Mouse (Mus musculus): ENCODE data around the gene Olfr198. TPM values are rescaled to one million over a fixed set of nuclear protein-coding genes. Genes with fewer than 3 reads are reported as not detected.
"Not testable (repeated sequence)": the region's sequence is repeated elsewhere in the genome, so short reads cannot be mapped to it uniquely, and the experiment has no call there.

Olfr198 gene
- not detected in 2 replicates for polyA plus RNA-seq (2012; rRNA removed)

DNA sequence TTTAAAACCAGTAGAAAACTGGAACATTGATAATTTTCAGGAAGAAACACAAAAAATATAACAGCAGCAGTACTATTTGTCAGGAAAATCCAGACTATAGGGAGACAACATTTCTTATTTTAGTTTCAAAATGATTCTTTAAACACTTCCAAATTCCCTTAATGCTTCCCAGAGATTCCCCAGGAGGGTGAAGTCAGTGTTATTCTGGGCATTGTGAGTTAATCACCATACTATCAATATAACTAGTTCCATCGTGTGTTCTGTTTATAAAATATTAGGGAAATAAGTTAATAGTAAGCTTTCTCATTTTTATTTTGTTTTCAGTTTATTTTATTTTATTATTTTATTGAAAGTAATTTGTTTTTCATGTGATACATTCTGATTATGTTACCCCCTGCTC lies at the start of gene Olfr198:
Gene Olfr198 (minus strand): TSS at position 101 of the 400 bp plus-strand sequence.
- DNase-seq (ENCODE audit: low read depth): not testable (repeated sequence)

DNA sequence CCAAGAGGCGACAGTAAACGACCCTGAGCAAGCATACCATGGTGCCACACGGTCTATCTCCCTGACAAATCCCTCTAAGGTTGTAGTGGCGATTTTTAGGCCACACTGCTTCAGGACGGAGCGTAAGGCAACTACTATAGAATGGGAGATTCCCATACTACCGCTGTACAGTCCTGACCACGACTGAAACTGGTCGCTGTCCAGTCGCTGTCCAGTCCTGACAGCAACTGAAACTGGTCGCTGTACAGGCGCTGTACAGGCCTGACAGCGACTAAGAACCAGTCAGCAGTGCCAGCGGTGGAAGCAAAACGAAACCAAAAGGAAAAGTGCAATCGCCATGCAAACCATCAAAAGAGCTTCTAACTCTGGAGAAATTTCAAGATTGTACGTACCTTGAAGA lies 46.4 kb upstream of the Olfr198 start:
- no peak for TF ChIP-seq CTCF (IDR thresholded peaks at IDR 0.05; ENCODE audit: borderline replicate concordance, extremely low read depth, insufficient read depth, insufficient read length)
- no peak for TF ChIP-seq POLR2A (IDR thresholded peaks at IDR 0.05; ENCODE audit: borderline replicate concordance, extremely low read depth, insufficient read depth, insufficient read length, poor library complexity, severe bottlenecking)
- DNase-seq (ENCODE audit: low read depth): no peak

DNA sequence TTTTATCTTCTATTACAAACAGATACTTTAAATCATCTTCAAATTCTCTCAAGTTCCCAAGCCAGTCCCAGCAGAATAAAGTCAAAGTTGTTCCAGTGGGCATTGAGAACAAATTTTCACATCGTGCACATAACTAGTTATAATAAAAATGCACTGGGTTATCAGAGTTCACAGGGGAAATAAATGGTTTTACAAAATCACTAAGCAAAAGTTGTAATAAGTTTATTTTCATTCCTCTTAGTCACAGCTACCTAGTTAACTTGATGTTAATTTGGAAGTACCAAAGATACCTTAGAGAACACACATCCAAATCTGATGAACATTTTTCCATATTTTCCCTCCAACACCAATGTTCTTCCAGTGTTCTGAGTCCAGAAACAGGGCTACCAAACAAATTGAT lies 16.3 kb upstream of the Olfr198 start, which contains the start of gene Olfr199:
Gene Olfr199 (minus strand): TSS at position 101 of the 400 bp plus-strand sequence.
- DNase-seq (ENCODE audit: low read depth): not testable (repeated sequence)

DNA sequence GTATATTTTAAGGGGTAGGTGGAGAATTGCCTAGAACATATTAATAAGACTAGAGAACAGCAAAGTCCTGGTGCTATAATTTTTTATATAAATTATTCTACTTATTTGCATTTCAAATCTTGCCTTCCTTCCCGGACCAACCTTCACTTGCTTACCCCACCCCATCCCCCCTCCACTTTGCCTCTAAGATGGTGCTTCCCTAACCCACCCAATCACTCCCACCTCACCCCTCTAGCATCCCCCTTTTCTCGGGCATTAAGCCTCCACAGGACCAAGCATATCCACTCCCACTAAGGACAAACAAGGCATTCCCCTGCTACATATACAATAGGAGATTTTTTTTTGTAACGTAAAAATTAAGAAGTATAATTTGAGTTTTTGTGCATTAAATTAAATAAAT lies 14.5 kb upstream of the Olfr198 start:
- not testable (repeated sequence) for DNase-seq (ENCODE audit: low read depth)

DNA sequence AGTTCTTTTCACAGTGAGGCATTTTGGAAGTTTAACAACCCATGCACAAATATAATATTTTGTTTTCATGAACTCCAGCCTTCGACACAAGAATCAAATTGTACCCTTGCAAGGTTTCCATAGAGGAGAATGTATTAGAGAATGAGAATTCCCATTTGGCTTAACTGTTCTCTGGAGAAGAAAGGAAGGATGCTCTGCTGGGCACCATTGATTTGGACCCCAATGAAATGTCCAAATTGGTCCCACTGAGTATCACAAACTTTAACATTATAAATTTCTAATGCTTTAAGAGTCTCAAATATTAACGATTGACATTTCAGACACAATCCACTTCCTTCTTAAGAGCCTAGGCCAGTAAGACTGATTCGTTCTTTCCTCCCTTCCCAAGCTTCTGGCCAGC lies 33.0 kb downstream of the Olfr198 start, which contains the start of gene Olfr196:
Gene Olfr196 (minus strand): TSS at position 101 of the 400 bp plus-strand sequence.
- no peak for DNase-seq (ENCODE audit: low read depth)
- TF ChIP-seq CTCF (IDR thresholded peaks at IDR 0.05; ENCODE audit: borderline replicate concordance, extremely low read depth, insufficient read depth, insufficient read length) (no peak), POLR2A (IDR thresholded peaks at IDR 0.05; ENCODE audit: borderline replicate concordance, extremely low read depth, insufficient read depth, insufficient read length, poor library complexity, severe bottlenecking) (no peak)

DNA sequence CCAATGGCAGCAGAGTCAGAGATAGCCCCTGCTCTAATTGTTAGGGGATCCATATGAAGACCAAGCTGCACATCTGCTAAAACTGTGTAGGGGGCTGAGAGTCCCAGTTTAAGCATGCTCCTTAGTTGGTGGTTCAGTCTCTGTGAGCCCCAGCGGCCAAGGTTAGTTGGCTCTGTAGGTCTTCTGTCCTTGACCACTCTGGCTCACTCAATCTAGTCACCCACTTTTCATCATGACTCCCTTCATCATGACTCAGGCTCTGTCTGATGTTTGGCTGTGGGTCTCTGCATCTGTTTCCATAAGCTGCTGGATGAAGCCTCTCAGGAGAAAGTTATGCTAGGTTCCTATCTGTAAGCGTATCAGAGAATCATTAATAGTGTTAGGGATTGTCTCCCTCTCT lies 51.3 kb downstream of the Olfr198 start:
- TF ChIP-seq POLR2A (IDR thresholded peaks at IDR 0.05; ENCODE audit: borderline replicate concordance, extremely low read depth, insufficient read depth, insufficient read length, poor library complexity, severe bottlenecking): no peak
- no peak for TF ChIP-seq CTCF (IDR thresholded peaks at IDR 0.05; ENCODE audit: borderline replicate concordance, extremely low read depth, insufficient read depth, insufficient read length)
- no peak for DNase-seq (ENCODE audit: low read depth)

Other genes with a start within 250 kb of the Olfr198 start
- not detected in 2 replicates for gene Olfr183, start 208.2 kb downstream of the Olfr198 start, polyA plus RNA-seq (2012; rRNA removed)
- not detected in 2 replicates for gene Olfr186, start 173.2 kb downstream of the Olfr198 start, polyA plus RNA-seq (2012; rRNA removed)
- gene Olfr187, start 163.8 kb downstream of the Olfr198 start, polyA plus RNA-seq (2012; rRNA removed): not detected in 2 replicates
- not detected in 2 replicates for gene Olfr190, start 125.5 kb downstream of the Olfr198 start, polyA plus RNA-seq (2012; rRNA removed)
- not detected in 2 replicates for gene Olfr191, start 113.7 kb downstream of the Olfr198 start, polyA plus RNA-seq (2012; rRNA removed)
- not detected in 2 replicates for gene Olfr193, start 91.7 kb downstream of the Olfr198 start, polyA plus RNA-seq (2012; rRNA removed)
- not detected in 2 replicates for gene Olfr194, start 82.5 kb downstream of the Olfr198 start, polyA plus RNA-seq (2012; rRNA removed)
- not detected in 2 replicates for gene Olfr195, start 56.5 kb downstream of the Olfr198 start, polyA plus RNA-seq (2012; rRNA removed)
- gene Olfr196, start 33.1 kb downstream of the Olfr198 start, polyA plus RNA-seq (2012; rRNA removed): not detected in 2 replicates
- gene Olfr199, start 16.2 kb upstream of the Olfr198 start, polyA plus RNA-seq (2012; rRNA removed): not detected in 2 replicates
- not detected in 2 replicates for gene Olfr201, start 69.1 kb upstream of the Olfr198 start, polyA plus RNA-seq (2012; rRNA removed)
- gene Olfr202, start 83.3 kb upstream of the Olfr198 start, polyA plus RNA-seq (2012; rRNA removed): not detected in 2 replicates
- gene Olfr203, start 95.3 kb upstream of the Olfr198 start, polyA plus RNA-seq (2012; rRNA removed): not detected in 2 replicates
- gene Olfr204, start 114.7 kb upstream of the Olfr198 start, polyA plus RNA-seq (2012; rRNA removed): not detected in 2 replicates
- gene Olfr205, start 127.6 kb upstream of the Olfr198 start, polyA plus RNA-seq (2012; rRNA removed): not detected in 2 replicates
- not detected in 2 replicates for gene Olfr206, start 145.7 kb upstream of the Olfr198 start, polyA plus RNA-seq (2012; rRNA removed)
- not detected in 2 replicates for gene Olfr209, start 160.5 kb upstream of the Olfr198 start, polyA plus RNA-seq (2012; rRNA removed)
- gene Gabrr3, start 203.8 kb upstream of the Olfr198 start, polyA plus RNA-seq (2012; rRNA removed): 0.07 and 0.11 TPM in 2 replicates

All from brain, embryonic 14.5 days (tissue).